Mouse (Mus musculus) monocyte, adult 59 days (primary cell): ENCODE data around the gene Pttg1. TPM values are rescaled to one million over a fixed set of nuclear protein-coding genes. Genes with fewer than 3 reads are reported as not detected.

Experiments
- total RNA-seq, 2 experiments: library from RNA; stranded (reverse); gene quantifications; one replicate each; pipeline ENCODE4 v1.2.4; 2023

Gene Pttg1
- 10 to 100 TPM; 45.2 to 54.0 TPM for total RNA-seq

GRCm38 (mm10) chr11:43425824-43426413 lies at the start of gene Pttg1:
Gene Pttg1 (minus strand): TSS chr11:43426251.

GRCm38 (mm10) chr11:43474225-43474774 lies 48.2 kb upstream of the Pttg1 start, which contains the start of gene C1qtnf2:
Gene C1qtnf2 (plus strand): TSS chr11:43474276.

GRCm38 (mm10) chr11:43433254-43434023 lies 7.4 kb upstream of the Pttg1 start, which contains the start of gene Slu7:
Gene Slu7 (plus strand): TSS chr11:43433744.

Other genes starting within 250 kb of the Pttg1 start
- gene Slu7, start 7.5 kb upstream of the Pttg1 start, total RNA-seq = 10 to 100 TPM; 64.8 to 84.1 TPM
- not detected for gene C1qtnf2, start 48.0 kb upstream of the Pttg1 start, total RNA-seq
- gene Ccnjl, start 102.5 kb upstream of the Pttg1 start, total RNA-seq = not detected
- not detected for gene 4933415A04Rik, start 160.8 kb upstream of the Pttg1 start, total RNA-seq
- not detected for gene Fabp6, start 175.3 kb upstream of the Pttg1 start, total RNA-seq